23 mouse cellular contexts compared by ENCODE assay signal in genomic region chr9:103672881-103673280, GRCm38 (mm10).
DNase-seq lines count a peak whose midpoint lies in the region; ATAC-seq and TF ChIP-seq lines count a peak whose summit lies in the region.
"Had no signal": no experiment of that assay in that cellular context is flagged by ENCODE, and none has a peak within 500 bp of the region (broad histone marks: within the 10 kb centered on the region; RNA-seq: fewer than 3 reads in every experiment).

No protein-coding gene starts in this region.

- DNase-seq in kidney, adult 9 months: peak; percentile 74
- no peak for DNase-seq in kidney, postnatal 10 days
- DNase-seq in Patski (ENCODE audit: low read depth, low spot score): peak; percentile 3
- DNase-seq in retina, embryonic 14.5 days (ENCODE audit: low spot score): peak; percentile 76
- DNase-seq in spleen, adult 12 weeks (ENCODE audit: low spot score): no peak
- no peak for DNase-seq in adrenal gland, postnatal 4 days (ENCODE audit: low spot score in 2 of 2)
- DNase-seq: adrenal gland, adult 2 months; adrenal gland, postnatal 36 days; cerebellum, adult 11 months; cerebellum, adult 8-10 months; cerebellum, postnatal 14 days; embryo, embryonic 11 days; gastrocnemius, postnatal 36 days; heart, adult 2 months had no signal

- H3K27ac ChIP-seq in intestine, embryonic 15.5 days: no peak overlapping the region
- no peak overlapping the region for H3K27ac ChIP-seq in intestine, postnatal 0 days (ENCODE audit: low read depth, low read length)
- H3K27ac ChIP-seq: embryonic facial prominence, embryonic 15.5 days; forebrain, embryonic 10.5 days; forebrain, embryonic 15.5 days; heart, adult 2 months; hindbrain, embryonic 10.5 days; hindbrain, embryonic 14.5 days had no signal

- no peaks in the 10 kb centered on the region for H3K36me3 ChIP-seq in intestine, embryonic 15.5 days
- no peaks in the 10 kb centered on the region for H3K36me3 ChIP-seq in intestine, postnatal 0 days (ENCODE audit: control insufficient read depth, insufficient read depth)
- H3K36me3 ChIP-seq: embryonic facial prominence, embryonic 15.5 days; forebrain, embryonic 10.5 days; forebrain, embryonic 15.5 days; heart, embryonic 12.5 days; hindbrain, embryonic 10.5 days had no signal

- in situ Hi-C loops in Patski (cut with MboI; ENCODE audit: low pct_unique_long_range_greater_than_20kb): no loop called here

- H3K4me1 ChIP-seq in intestine, embryonic 15.5 days (replicated peaks): no peaks in the 10 kb centered on the region
- H3K4me1 ChIP-seq in intestine, postnatal 0 days (replicated peaks; ENCODE audit: control insufficient read depth, insufficient read depth, low read length): no peaks in the 10 kb centered on the region
- H3K4me1 ChIP-seq: embryonic facial prominence, embryonic 15.5 days had no signal

- WGBS in intestine, embryonic 15.5 days: 70% methylated on average over 4 of the region's 4 CpGs
- WGBS in intestine, postnatal 0 days: 68% methylated on average over 4 of the region's 4 CpGs

- TF ChIP-seq CTCF in intestine, postnatal 0 days (IDR thresholded peaks at IDR 0.05; ENCODE audit: low read depth): no peak
- no peak for TF ChIP-seq CTCF in Patski (IDR thresholded peaks at IDR 0.05)

- H3K9me3 ChIP-seq in intestine, embryonic 15.5 days: no peaks in the 10 kb centered on the region
- no peaks in the 10 kb centered on the region for H3K9me3 ChIP-seq in intestine, postnatal 0 days (ENCODE audit: control insufficient read depth)
- H3K9me3 ChIP-seq: embryonic facial prominence, embryonic 15.5 days; forebrain, embryonic 10.5 days; forebrain, embryonic 15.5 days had no signal

- no peaks in the 10 kb centered on the region for H3K27me3 ChIP-seq in intestine, embryonic 15.5 days (replicated peaks)
- H3K27me3 ChIP-seq in intestine, postnatal 0 days (replicated peaks; ENCODE audit: control insufficient read depth, insufficient read depth, low read length): no peaks in the 10 kb centered on the region
- H3K27me3 ChIP-seq in Patski: peaks cover 4% of the 10 kb centered on the region
- H3K27me3 ChIP-seq: embryonic facial prominence, embryonic 15.5 days; forebrain, embryonic 15.5 days; heart, embryonic 12.5 days had no signal

- ATAC-seq in intestine, embryonic 15.5 days: 0 out of 2 replicates have a peak, but pooled peaks have one; percentile 53
- ATAC-seq in intestine, postnatal 0 days: no peak
- no peak for ATAC-seq in Patski
- ATAC-seq: forebrain, embryonic 15.5 days had no signal

- POLR2A ChIA-PET in Patski (lab: Charles Lee): no interaction called here

- no peak overlapping the region for H3K4me3 ChIP-seq in intestine, embryonic 15.5 days (replicated peaks)
- H3K4me3 ChIP-seq in intestine, postnatal 0 days (ENCODE audit: low read depth, low read length): no peak overlapping the region
- H3K4me3 ChIP-seq: embryonic facial prominence, embryonic 15.5 days; erythroblast, embryonic 14.5 days; forebrain, embryonic 10.5 days; forebrain, embryonic 15.5 days; heart, adult 2 months; heart, embryonic 12.5 days; hindbrain, embryonic 10.5 days had no signal

- H3K4me2 ChIP-seq in intestine, embryonic 15.5 days (replicated peaks): no peak overlapping the region
- no peak overlapping the region for H3K4me2 ChIP-seq in intestine, postnatal 0 days (replicated peaks; ENCODE audit: low read depth)
- H3K4me2 ChIP-seq: embryonic facial prominence, embryonic 15.5 days; forebrain, embryonic 15.5 days; heart, embryonic 12.5 days; hindbrain, embryonic 14.5 days had no signal

- CTCF ChIA-PET in Patski (lab: Charles Lee): no interaction called here

- H3K9ac ChIP-seq in intestine, embryonic 15.5 days: no peak overlapping the region
- no peak overlapping the region for H3K9ac ChIP-seq in intestine, postnatal 0 days (ENCODE audit: low read depth, low read length)
- H3K9ac ChIP-seq: embryonic facial prominence, embryonic 15.5 days; forebrain, embryonic 15.5 days; heart, embryonic 12.5 days; hindbrain, embryonic 14.5 days had no signal

Comparison
In these comparisons a context has a peak if more than half of its experiments do, and no peak if none do; other contexts are left out.
1. DNase-seq: peak in kidney, adult 9 months (single experiment), Patski (single experiment) and retina, embryonic 14.5 days (single experiment); none in kidney, postnatal 10 days (single experiment), spleen, adult 12 weeks (single experiment) and adrenal gland, postnatal 4 days (0 of 2).